Mouse (Mus musculus): ENCODE data around the gene Ccdc186. TPM values are rescaled to one million over a fixed set of nuclear protein-coding genes. Genes with fewer than 3 reads are reported as not detected.
"Not testable (repeated sequence)": the region's sequence is repeated elsewhere in the genome, so short reads cannot be mapped to it uniquely, and the experiment has no call there.

Gene Ccdc186
- polyA plus RNA-seq, 1 experiment from 2014 or later: 19.0 TPM

DNA sequence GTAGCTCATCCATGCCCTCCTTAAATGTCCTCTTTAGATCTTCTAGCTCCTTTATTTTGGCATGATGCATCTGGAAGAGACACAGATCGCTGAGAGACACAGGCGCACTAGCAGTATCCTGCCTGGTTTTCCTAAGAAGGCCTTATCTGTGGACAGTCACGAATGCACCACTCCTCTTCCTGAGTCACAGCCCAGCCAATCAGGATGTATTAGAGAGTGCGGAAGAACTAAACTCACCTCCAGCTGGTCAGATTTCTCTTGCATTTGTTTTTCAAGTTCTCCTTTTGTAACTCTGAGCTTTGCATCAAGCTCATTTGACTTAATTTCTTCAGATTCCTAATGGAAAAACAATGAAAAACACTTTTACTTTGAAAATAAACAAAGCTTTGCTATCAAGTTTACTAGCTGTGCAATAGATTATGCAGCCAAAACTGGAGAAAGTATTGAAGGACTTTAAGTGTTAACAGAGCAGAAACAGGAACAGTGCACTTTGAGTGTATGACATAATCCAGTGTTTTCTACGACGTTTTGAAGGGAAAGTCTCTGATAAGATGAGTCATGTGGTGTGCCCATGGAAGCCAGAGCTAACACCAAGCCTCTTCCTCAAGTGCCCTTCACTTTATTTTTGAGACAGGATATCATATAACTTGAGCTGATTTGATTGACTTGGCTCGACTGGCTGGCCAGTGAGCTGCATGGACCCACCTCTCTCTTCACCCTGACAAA, 20.9 kb downstream of the Ccdc186 start:
- WGBS: 25% methylated on average over 7 of the region's 7 CpGs
- peak; percentile 63 for ATAC-seq (replicated peaks; ENCODE audit: insufficient number of reproducible peaks, insufficient read depth, low FRiP score, low read depth)
- H3K9ac ChIP-seq: no peak overlapping the region
- H3K4me3 ChIP-seq: no peak overlapping the region
- H3K36me3 ChIP-seq: peaks cover 72% of the 10 kb centered on the region
- H3K4me1 ChIP-seq (replicated peaks): peaks cover 31% of the 10 kb centered on the region
- no peaks in the 10 kb centered on the region for H3K27me3 ChIP-seq
- H3K27ac ChIP-seq: peak overlapping the region; percentile 70
- H3K9me3 ChIP-seq (replicated peaks): no peaks in the 10 kb centered on the region
- no peak overlapping the region for H3K4me2 ChIP-seq

DNA sequence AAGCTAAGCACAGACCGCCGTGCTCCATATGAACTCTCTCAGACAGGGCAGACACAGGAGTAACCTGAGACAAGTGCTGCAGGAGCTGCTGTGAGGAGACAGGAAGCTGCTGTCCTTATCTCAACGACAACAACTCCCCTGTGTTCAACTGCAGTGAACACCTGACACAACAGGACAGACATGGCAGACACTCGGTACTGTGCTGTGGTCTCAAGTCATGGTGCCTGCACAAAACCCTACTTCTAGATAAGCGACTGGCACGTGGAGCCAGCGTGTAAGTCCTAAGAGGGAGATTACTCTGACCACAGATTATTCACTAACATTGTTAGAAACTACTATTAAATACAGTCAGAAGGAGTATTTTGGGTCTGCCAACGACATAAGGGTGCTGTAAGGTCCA, 21.8 kb downstream of the Ccdc186 start:
- no peak for ATAC-seq (replicated peaks; ENCODE audit: insufficient number of reproducible peaks, insufficient read depth, low FRiP score, low read depth)
- no peak overlapping the region for H3K4me2 ChIP-seq
- H3K4me3 ChIP-seq: no peak overlapping the region
- no peak overlapping the region for H3K9ac ChIP-seq
- 38% methylated on average over 8 of the region's 8 CpGs for whole genome bisulfite sequencing
- peaks cover 31% of the 10 kb centered on the region for H3K4me1 ChIP-seq (replicated peaks)
- peak overlapping the region; percentile 70; the same call in 1 of the 2 replicates for H3K27ac ChIP-seq
- H3K36me3 ChIP-seq: peaks cover 72% of the 10 kb centered on the region
- H3K27me3 ChIP-seq: no peaks in the 10 kb centered on the region
- no peaks in the 10 kb centered on the region for H3K9me3 ChIP-seq (replicated peaks)

DNA sequence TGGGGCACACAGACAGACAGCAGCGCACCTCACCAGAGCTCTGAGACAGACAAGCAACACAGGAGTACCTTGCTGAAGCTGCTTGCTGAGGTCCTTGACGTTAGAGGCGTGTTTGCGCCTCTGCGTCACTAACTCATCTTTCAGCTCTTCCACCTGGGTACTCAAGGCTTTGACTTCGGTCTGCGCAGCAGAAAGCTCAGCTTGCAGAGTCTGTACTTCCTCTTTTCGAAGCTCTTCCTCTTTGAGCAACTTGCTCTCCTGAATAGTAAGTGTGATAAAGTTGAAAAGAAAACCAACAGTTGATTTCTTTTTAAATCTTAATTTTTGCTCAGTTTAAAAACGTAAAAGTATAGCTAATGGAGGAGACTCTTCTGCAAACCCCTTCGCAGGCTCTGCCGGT, 24.6 kb downstream of the Ccdc186 start:
- peaks cover 84% of the 10 kb centered on the region for H3K36me3 ChIP-seq
- ATAC-seq (replicated peaks; ENCODE audit: insufficient number of reproducible peaks, insufficient read depth, low FRiP score, low read depth): no peak
- H3K9me3 ChIP-seq (replicated peaks): no peaks in the 10 kb centered on the region
- no peak overlapping the region for H3K4me3 ChIP-seq
- H3K9ac ChIP-seq: no peak overlapping the region
- H3K4me2 ChIP-seq: no peak overlapping the region
- 91% methylated on average over 11 of the region's 11 CpGs for whole genome bisulfite sequencing
- H3K27me3 ChIP-seq: no peaks in the 10 kb centered on the region
- H3K4me1 ChIP-seq (replicated peaks): peaks cover 24% of the 10 kb centered on the region
- H3K27ac ChIP-seq: no peak overlapping the region

DNA sequence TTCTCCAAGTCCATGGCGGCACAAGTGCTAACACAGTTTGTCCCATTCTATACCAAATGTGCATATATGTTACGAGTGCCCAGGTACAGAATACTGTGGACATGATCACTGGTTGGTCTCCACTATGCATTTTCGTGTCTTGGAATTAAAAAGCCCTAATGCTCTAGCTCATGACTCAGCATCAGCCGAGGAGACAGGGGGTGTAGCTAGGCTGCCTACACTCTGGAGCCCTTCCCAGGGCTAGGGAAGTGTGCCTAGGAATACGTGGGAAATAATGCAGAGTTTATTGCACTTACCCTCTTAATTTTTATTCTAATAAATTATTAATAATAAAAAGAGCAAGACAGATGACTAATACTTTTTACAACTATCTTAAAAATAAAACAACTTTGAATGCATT, 33.0 kb downstream of the Ccdc186 start:
- no peak for ATAC-seq (replicated peaks; ENCODE audit: insufficient number of reproducible peaks, insufficient read depth, low FRiP score, low read depth)
- Histone ChIP-seq H3K9me3 (replicated peaks) (no peaks in the 10 kb centered on the region), H3K9ac (no peak overlapping the region), H3K36me3 (peaks cover 42% of the 10 kb centered on the region), H3K4me2 (no peak overlapping the region), H3K27ac (no peak overlapping the region), H3K4me3 (no peak overlapping the region), H3K4me1 (replicated peaks) (no peaks in the 10 kb centered on the region), H3K27me3 (no peaks in the 10 kb centered on the region)
- WGBS: 88% methylated on average over 5 of the region's 5 CpGs

DNA sequence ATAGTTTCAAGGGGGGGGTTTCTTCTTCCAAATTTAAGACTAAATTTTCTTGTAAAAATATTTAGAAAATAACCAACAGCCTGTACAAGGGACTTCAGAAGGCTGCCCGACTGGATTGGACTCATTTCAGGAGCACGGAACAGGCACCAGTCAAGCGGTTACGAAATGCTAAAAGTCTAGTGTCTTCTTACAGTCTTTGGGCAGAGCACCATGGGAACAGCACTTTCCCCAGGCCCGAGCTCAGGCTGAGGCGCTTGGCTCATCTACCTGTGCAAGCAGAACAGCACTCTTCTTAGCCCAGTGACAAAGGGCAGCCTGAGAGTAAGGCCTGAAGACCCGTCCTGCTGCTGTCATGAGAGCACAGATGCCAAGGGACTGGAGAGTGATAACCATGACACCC, 34.1 kb downstream of the Ccdc186 start:
- no peaks in the 10 kb centered on the region for H3K9me3 ChIP-seq (replicated peaks)
- ATAC-seq (replicated peaks; ENCODE audit: insufficient number of reproducible peaks, insufficient read depth, low FRiP score, low read depth): no peak
- H3K9ac ChIP-seq: no peak overlapping the region
- 81% methylated on average over 7 of the region's 7 CpGs for WGBS
- no peak overlapping the region for H3K4me2 ChIP-seq
- H3K36me3 ChIP-seq: peaks cover 34% of the 10 kb centered on the region
- no peak overlapping the region for H3K4me3 ChIP-seq
- H3K27ac ChIP-seq: no peak overlapping the region
- H3K27me3 ChIP-seq: no peaks in the 10 kb centered on the region
- H3K4me1 ChIP-seq (replicated peaks): no peaks in the 10 kb centered on the region

DNA sequence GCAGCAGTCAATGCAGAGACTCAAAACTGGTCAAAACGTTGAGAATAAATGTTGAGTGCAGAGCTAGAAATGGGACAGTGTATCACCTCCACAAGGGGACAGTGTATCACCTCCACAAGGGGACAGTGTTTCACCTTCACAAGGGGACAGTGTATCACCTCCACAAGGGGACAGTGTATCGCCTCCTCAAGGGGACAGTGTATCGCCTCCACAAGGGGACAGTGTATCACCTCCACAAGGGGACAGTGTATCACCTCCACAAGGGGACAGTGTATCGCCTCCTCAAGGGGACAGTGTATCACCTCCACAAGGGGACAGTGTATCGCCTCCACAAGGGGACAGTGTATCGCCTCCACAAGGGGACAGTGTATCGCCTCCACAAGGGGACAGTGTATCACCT, 43.5 kb downstream of the Ccdc186 start:
- not testable (repeated sequence) for H3K36me3 ChIP-seq; H3K9me3 ChIP-seq (replicated peaks); H3K27ac ChIP-seq; H3K27me3 ChIP-seq; H3K4me3 ChIP-seq; ATAC-seq (replicated peaks; ENCODE audit: insufficient number of reproducible peaks, insufficient read depth, low FRiP score, low read depth); H3K9ac ChIP-seq; H3K4me2 ChIP-seq
- H3K4me1 ChIP-seq (replicated peaks): peaks cover 41% of the 10 kb centered on the region
- WGBS: 91% methylated on average over 7 of the region's 7 CpGs

DNA sequence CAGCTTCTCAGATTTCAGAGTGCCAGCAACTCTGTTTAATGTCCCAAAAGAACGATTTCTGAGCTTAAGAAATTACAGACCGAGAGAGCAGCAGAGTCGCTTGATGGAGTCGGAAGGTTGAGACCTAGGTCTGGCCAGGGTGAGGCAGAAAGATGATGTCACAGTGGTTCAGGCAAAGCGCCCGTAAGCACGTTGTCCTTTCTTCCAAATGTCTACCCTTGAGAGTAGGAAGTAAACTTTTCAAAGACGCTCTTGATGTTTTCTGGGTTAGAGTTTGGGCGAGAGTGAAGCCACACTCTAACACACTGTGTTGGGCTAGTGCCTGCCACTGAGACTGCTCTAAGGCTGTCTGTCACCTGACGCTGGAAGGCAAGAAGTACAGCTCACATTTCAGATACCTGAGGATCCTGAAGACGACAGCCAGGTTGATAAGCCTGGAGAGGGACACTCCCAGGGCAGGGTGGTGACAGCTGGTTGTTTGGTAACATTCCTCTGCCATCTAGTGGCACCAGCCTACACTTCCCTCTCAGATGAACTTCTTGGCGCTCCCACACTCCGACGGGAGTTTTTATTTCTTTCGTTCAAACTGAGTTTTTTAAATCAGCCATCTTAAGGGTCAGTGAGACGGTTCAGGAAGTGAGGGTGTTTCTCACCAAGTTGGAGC, 45.1 kb downstream of the Ccdc186 start:
- 0 out of 2 replicates have a peak, but pooled peaks have one; percentile 13 for ATAC-seq (replicated peaks; ENCODE audit: insufficient number of reproducible peaks, insufficient read depth, low FRiP score, low read depth)
- Histone ChIP-seq H3K27me3 (no peaks in the 10 kb centered on the region), H3K27ac (no peak overlapping the region), H3K4me3 (peak overlapping the region; percentile 35), H3K9me3 (replicated peaks) (no peaks in the 10 kb centered on the region), H3K4me1 (replicated peaks) (peaks cover 52% of the 10 kb centered on the region), H3K9ac (no peak overlapping the region), H3K4me2 (peak overlapping the region; percentile 65), H3K36me3 (no peaks in the 10 kb centered on the region)
- WGBS: 20% methylated on average over 16 of the region's 16 CpGs

DNA sequence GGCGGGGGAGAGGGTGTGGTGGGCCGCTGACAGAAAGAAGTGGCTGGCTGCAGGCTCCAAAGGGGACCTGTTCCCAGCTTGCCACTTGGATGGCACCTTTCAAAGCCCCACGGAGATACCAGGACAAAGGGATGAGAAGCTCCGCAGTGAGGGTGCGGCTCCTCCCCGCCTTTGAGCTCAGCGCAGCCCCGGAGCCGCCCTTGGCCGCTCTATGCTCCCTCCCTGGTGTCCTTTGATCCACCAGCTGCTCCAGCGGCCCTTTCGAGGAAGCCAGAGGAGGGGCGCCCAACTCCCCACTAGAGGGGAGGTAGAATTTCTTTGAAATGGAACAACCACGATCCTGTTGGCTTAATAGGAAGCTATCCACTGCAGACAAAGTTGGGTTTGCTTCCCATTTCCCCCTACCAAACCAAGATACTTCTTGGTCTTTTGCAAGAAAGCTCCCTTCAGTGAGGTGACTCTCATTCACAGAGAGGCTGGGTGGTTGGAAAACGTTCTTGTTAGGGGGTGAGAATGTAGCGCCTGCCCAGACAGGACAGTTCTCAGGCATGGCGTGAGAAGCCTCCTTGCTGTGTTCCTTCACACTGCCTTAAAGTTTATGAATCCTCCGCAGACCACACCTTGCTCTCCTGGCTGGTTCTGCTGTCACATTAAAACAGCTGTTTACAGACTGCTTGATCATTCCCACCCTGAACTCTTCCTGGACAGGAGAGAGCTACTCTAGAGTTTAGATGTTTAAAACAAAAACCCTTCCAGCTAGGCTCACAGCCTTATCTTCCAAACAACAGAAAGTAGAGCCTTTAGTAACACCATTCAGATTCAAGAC, 45.9 kb downstream of the Ccdc186 start:
- Histone ChIP-seq H3K9ac (peak overlapping the region; percentile 47), H3K4me1 (replicated peaks) (peaks cover 52% of the 10 kb centered on the region), H3K27ac (0 out of 2 replicates have a peak overlapping the region, but pooled peaks have one; percentile 21), H3K36me3 (no peaks in the 10 kb centered on the region), H3K9me3 (replicated peaks) (no peaks in the 10 kb centered on the region), H3K4me3 (peak overlapping the region; percentile 35), H3K4me2 (peak overlapping the region; percentile 65), H3K27me3 (no peaks in the 10 kb centered on the region)
- 9% methylated on average over 18 of the region's 18 CpGs for WGBS
- ATAC-seq (replicated peaks; ENCODE audit: insufficient number of reproducible peaks, insufficient read depth, low FRiP score, low read depth): no peak

DNA sequence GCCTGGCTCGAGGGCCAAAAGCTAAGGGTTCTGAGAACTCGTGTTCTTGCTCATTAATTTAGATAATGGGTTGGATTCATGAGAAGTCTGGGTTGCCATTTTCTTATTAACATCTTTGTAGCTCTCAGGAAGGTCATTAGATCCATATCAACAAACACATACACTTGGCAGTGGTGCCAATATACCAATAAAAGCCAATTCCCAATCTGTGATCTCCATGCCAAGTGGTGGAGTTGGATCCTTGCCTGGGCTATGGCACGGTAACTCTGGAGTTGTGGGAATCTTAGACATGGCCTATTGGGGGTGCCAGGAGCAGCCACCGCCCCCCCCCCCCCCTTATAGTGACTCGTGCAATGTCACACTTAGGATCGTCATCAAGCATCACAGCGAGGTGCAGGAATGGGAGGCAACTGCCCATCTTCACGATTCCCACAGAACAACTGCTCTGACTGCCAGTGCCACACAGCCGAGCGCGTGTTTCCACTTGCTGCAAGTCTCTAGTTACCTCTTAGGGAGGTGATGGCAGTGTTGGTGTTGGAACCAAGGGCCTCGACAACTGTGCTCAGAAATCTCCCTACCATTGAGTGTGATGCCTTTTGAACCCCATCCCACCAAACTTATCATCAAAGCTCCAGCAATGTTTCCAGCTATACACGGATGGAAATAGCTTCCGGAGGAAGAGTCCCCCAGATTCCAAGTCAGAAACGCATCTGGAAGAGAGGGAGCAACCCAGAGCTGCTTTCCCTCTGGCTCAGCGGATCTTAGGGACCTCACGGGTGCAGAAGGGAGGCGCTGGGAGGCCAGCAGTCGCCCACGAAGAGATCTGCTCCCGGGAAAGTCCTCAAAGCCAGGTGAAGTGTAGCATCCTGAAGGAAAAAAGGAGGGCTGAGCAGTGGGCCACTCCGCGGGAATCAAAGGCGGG, 46.8 kb downstream of the Ccdc186 start:
- H3K4me3 ChIP-seq: peak overlapping the region; percentile 35
- H3K36me3 ChIP-seq: no peaks in the 10 kb centered on the region
- peak overlapping the region; percentile 47 for H3K9ac ChIP-seq
- WGBS: 15% methylated on average over 23 of the region's 24 CpGs
- peak overlapping the region; percentile 82 for H3K27ac ChIP-seq
- peak overlapping the region; percentile 65 for H3K4me2 ChIP-seq
- H3K27me3 ChIP-seq: no peaks in the 10 kb centered on the region
- peaks cover 52% of the 10 kb centered on the region for H3K4me1 ChIP-seq (replicated peaks)
- ATAC-seq (replicated peaks; ENCODE audit: insufficient number of reproducible peaks, insufficient read depth, low FRiP score, low read depth): no peak
- no peaks in the 10 kb centered on the region for H3K9me3 ChIP-seq (replicated peaks)

DNA sequence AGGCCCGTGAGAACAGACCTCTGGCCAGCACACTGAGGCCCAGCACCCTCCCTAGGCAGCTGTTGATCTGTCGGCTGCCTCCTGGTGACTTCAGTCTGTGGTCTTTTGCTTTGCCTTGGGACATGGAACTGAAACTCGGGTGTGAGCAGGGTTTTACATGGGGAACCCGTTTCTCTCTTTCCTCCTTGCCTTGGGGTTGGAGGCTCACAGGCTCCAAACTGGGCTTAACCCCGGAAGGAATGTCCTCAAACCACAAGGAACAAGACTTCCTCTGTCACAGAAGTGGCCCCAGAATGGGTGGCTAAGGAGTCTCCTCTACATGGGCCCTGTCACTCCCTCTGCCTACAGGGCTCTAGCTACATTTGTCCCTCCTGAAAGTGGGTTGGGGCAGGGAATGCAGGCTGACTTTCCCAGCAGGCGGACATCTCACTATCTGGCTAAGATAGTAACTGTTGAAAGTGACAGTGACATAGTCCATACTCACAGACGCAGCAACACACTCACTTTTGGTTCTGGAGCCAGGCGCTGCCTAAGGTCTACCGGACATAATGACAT, 47.5 kb downstream of the Ccdc186 start:
- ATAC-seq (replicated peaks; ENCODE audit: insufficient number of reproducible peaks, insufficient read depth, low FRiP score, low read depth): peak; percentile 85
- Histone ChIP-seq H3K4me2 (0 out of 2 replicates have a peak overlapping the region, but pooled peaks have one; percentile 4), H3K27me3 (no peaks in the 10 kb centered on the region), H3K4me3 (no peak overlapping the region), H3K9me3 (replicated peaks) (no peaks in the 10 kb centered on the region), H3K4me1 (replicated peaks) (peaks cover 55% of the 10 kb centered on the region), H3K27ac (peak overlapping the region; percentile 82), H3K9ac (no peak overlapping the region), H3K36me3 (no peaks in the 10 kb centered on the region)
- WGBS: 27% methylated on average over 9 of the region's 9 CpGs
